Mouse (Mus musculus) lung, postnatal 0 days (tissue): ENCODE data around the gene Fam229a.

Source experiments
- CTCF ChIP-seq: IDR thresholded peaks from 2 replicates; pipeline ENCODE4 v1.5.1; 2016; ENCODE audit warnings: antibody characterized with exemption, mild to moderate bottlenecking
- EP300 ChIP-seq: IDR thresholded peaks from 2 replicates; pipeline ENCODE4 v1.6.1; 2016; ENCODE audit warnings: antibody characterized with exemption, mild to moderate bottlenecking, control low read depth

DNA sequence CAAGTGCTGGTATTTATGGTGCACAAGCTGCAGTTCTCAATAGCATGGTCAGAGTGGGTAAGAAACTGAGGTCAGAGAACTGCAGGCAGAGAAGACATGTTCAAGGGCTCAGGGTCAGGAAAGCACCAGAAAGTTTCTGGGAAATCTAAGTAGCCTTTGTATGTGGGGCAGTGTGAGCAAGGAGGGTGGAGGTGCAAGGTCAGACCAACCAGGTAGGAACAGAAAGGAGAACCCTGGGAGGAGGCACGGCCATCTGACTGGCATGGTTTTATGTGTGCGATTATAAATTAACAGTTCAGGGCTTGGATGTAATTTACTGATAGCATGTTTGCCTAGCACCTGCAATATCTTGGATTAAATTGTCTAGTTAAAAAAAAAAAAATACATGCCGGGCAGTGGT lies 31.3 kb upstream of the Fam229a start:
- TF ChIP-seq EP300, result no peak
- no peak for TF ChIP-seq CTCF
